Mouse (Mus musculus): ENCODE measurements at regions not wholly inside any gene's neighbourhood (a gene's known extent, or its start where the extent isn't known, plus 50 kb on each side); places are given as distances from the start of the nearest gene placed in this dataset.

DNA sequence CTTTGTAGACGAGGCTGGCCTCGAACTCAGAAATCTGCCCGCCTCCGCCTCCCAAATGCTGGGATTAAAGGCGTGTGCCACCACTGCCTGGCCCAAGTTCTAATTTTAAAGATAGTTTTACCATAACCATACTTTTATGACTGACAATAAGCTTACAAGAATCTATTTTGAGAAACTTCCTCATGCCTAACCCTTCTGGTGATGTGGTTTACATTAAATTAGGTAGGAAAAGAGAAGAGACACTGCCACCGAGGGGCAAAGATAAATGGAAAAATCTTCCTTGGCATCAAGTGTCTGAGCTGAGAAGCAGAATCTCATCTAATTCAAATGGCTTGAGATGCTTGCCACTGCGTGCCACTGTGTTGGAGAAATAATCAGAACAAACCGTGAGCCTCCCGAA lies 56.3 kb upstream of the Cul3 start:
- peak; percentile 45 for ATAC-seq (replicated peaks; ENCODE audit: low read depth, poor library complexity, severe bottlenecking)

DNA sequence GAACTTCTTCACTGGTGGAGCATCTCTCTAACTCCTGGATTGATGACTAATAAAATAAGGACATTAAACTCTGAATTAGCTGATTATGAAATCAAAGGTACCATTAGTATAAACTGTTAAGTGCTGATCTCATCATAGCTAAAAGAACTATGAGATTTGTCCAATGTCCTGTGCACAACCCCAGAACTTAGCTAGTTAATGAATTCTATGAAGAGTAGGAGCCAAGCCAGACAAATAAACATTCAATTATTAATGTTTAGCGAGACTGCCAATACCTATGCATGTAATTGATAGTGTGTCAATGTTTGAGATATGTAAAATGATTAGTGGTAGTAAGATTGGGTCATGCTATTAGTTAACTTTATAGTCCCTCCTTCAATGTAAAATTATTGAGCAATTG lies 51.1 kb upstream of the Cul3 start:
- ATAC-seq (replicated peaks; ENCODE audit: low read depth, poor library complexity, severe bottlenecking): no peak

DNA sequence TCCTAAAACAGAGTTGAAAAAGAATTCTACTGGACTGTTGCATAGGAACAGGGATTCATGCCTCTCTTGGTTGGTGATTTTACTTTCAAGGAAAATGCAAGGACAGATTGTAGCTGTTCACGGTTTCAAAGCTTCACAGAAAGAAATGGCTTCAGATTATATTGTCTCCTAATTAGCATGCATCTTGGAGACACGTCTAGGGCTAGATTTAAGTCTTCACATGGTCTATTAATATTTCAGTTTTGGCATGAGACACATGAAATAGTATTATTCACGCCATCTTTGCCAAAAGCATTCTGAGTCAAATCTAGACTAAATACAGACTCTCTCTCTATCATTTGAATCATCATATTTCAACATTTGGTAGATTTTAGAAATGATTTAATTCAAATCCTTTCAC lies 50.1 kb upstream of the Cul3 start:
- no peak for ATAC-seq (replicated peaks; ENCODE audit: low read depth, poor library complexity, severe bottlenecking)

Data from common myeloid progenitor, adult 5-6 weeks (primary cell).